Mouse (Mus musculus) leukemia stem cell, adult 10-12 weeks (primary cell): ENCODE data around the gene Cab39l. TPM values are rescaled to one million over a fixed set of nuclear protein-coding genes. Genes with fewer than 3 reads are reported as not detected.

Experiments used
- polyA plus RNA-seq: library from polyadenylated mRNA; stranded (reverse); fragments of >175 nt; gene quantifications from 2 replicates; pipeline ENCODE4 v1.2.3, GENCODE M21; 2012; ENCODE audit warnings: low replicate concordance

Cab39l gene
- 0.54 and 2.0 TPM in 2 replicates for polyA plus RNA-seq

GRCm38 (mm10) chr14:59440558-59441471 lies at the start of gene Cab39l, which contains the start of gene Setdb2:
TSS of gene Cab39l (plus strand) at chr14:59440972.
TSS of gene Setdb2 (minus strand) at chr14:59440884.

GRCm38 (mm10) chr14:59395281-59395680 lies 45.5 kb upstream of the Cab39l start, which contains the start of gene Phf11c:
TSS of gene Phf11c (minus strand) at chr14:59395381.

GRCm38 (mm10) chr14:59597398-59598259 lies 156.9 kb downstream of the Cab39l start, which contains the start of gene Cdadc1:
TSS of gene Cdadc1 (minus strand) at chr14:59597959.

GRCm38 (mm10) chr14:59625158-59625805 lies 184.5 kb downstream of the Cab39l start, which contains the start of gene Shisa2:
TSS of gene Shisa2 (plus strand) at chr14:59625308.

Other genes starting within 250 kb of the Cab39l start
- gene Rcbtb1, start 239.8 kb upstream of the Cab39l start, polyA plus RNA-seq = 8.3 and 14.6 TPM in 2 replicates
- not detected in 2 replicates for gene Gm6904, start 180.8 kb upstream of the Cab39l start, polyA plus RNA-seq
- 0.30 TPM in 1 of 2 replicates, not detected in the other for gene Phf11a, start 143.4 kb upstream of the Cab39l start, polyA plus RNA-seq
- 0.20 and 0.94 TPM in 2 replicates for gene Phf11b, start 99.6 kb upstream of the Cab39l start, polyA plus RNA-seq
- 0.27 and 0.32 TPM in 2 replicates for gene Phf11d, start 75.5 kb upstream of the Cab39l start, polyA plus RNA-seq
- gene Phf11c, start 45.6 kb upstream of the Cab39l start, polyA plus RNA-seq = 0.16 and 0.19 TPM in 2 replicates
- gene Setdb2, start 88 bp upstream of the Cab39l start, polyA plus RNA-seq = 10.2 and 14.5 TPM in 2 replicates
- 11.4 and 19.5 TPM in 2 replicates for gene Cdadc1, start 157.0 kb downstream of the Cab39l start, polyA plus RNA-seq
- not detected in 2 replicates for gene Shisa2, start 184.3 kb downstream of the Cab39l start, polyA plus RNA-seq